Mouse (Mus musculus) liver, adult 2 months (tissue): ENCODE measurements around the gene Abtb1.

Experiments used
- CTCF ChIP-seq: fragments of 200-500 bp; IDR thresholded peaks from 2 replicates; pipeline ENCODE4 v1.5.1; 2011; ENCODE audit warnings: low read depth, low read length, control low read depth
- POLR2A ChIP-seq: fragments of 200-500 bp; IDR thresholded peaks from 2 replicates; pipeline ENCODE4 v1.6.1; 2011; ENCODE audit warnings: low read length, control low read depth; ENCODE audit not compliant: insufficient read depth; ENCODE audit errors: extremely low read depth

GRCm38 (mm10) chr6:88855636-88856035 lies 13.9 kb upstream of the Abtb1 start:
- TF ChIP-seq CTCF (peak; percentile 44; the same call in 1 of the 2 replicates), POLR2A (no peak)
